Mouse (Mus musculus) layer of hippocampus, adult 9-11 months (tissue): Measurements from ENCODE around the gene Ttc21a.
"Not testable (repeated sequence)": the region's sequence is repeated elsewhere in the genome, so short reads cannot be mapped to it uniquely, and the experiment has no call there.

ENCODE experiments used
- DNase-seq: peaks from one replicate; pipeline ENCODE4 v3.0.0; 2022

Gene Ttc21a

GRCm38 (mm10) chr9:120001945-120002725 lies 64.7 kb downstream of the Ttc21a start:
- no peak for DNase-seq

- no peak for DNase-seq
Observed at GRCm38 (mm10) chr9:120002893-120003292, 65.5 kb downstream of the Ttc21a start.

GRCm38 (mm10) chr9:120005936-120006335 lies 68.5 kb downstream of the Ttc21a start:
- DNase-seq: no peak

- no peak for DNase-seq
Observed at GRCm38 (mm10) chr9:120007833-120008232, 70.4 kb downstream of the Ttc21a start.

- no peak for DNase-seq
Observed at GRCm38 (mm10) chr9:120009226-120009841, 71.9 kb downstream of the Ttc21a start.

GRCm38 (mm10) chr9:120009871-120010270 lies 72.5 kb downstream of the Ttc21a start:
- no peak for DNase-seq

GRCm38 (mm10) chr9:120010781-120011511 lies 73.5 kb downstream of the Ttc21a start:
- peak; percentile 96 for DNase-seq

GRCm38 (mm10) chr9:120011533-120011932 lies 74.1 kb downstream of the Ttc21a start:
- DNase-seq: peak; percentile 90

GRCm38 (mm10) chr9:120012161-120012560 lies 74.8 kb downstream of the Ttc21a start:
- not testable (repeated sequence) for DNase-seq

- no peak for DNase-seq
Observed at GRCm38 (mm10) chr9:120012781-120013180, 75.4 kb downstream of the Ttc21a start.

- no peak for DNase-seq
Observed at GRCm38 (mm10) chr9:120013251-120013820, 75.9 kb downstream of the Ttc21a start.

GRCm38 (mm10) chr9:120014828-120015227 lies 77.4 kb downstream of the Ttc21a start:
- no peak for DNase-seq

- no peak for DNase-seq
Observed at GRCm38 (mm10) chr9:120016956-120017355, 79.5 kb downstream of the Ttc21a start.
